9 mouse cellular contexts compared by ENCODE assay signal in genomic region chr2:31381292-31381846, GRCm38 (mm10).
DNase-seq lines count a peak whose midpoint lies in the region; ATAC-seq and TF ChIP-seq lines count a peak whose summit lies in the region.
"Had no signal": no experiment of that assay in that cellular context is flagged by ENCODE, and none has a peak within 500 bp of the region (broad histone marks: within the 10 kb centered on the region; RNA-seq: fewer than 3 reads in every experiment).

No protein-coding gene starts in this region.

- intact Hi-C loops in left cerebral cortex, postnatal 25 days (cut with DNase I): loop anchor here (5.0 kb wide), 3 partner anchors 74 to 189 kb away; no protein-coding TSS in a partner anchor

- no peaks in the 10 kb centered on the region for H3K36me3 ChIP-seq in intestine, embryonic 15.5 days
- no peaks in the 10 kb centered on the region for H3K36me3 ChIP-seq in midbrain, embryonic 15.5 days (replicated peaks)
- no peaks in the 10 kb centered on the region for H3K36me3 ChIP-seq in stomach, embryonic 16.5 days (ENCODE audit: control insufficient read depth, insufficient read depth, low read length)
- H3K36me3 ChIP-seq: embryonic facial prominence, embryonic 12.5 days had no signal

- no peak for TF ChIP-seq POLR2A in brain, embryonic 14.5 days (IDR thresholded peaks at IDR 0.05; ENCODE audit: borderline replicate concordance, extremely low read depth, insufficient read depth, insufficient read length, poor library complexity, severe bottlenecking)

- no peaks in the 10 kb centered on the region for H3K4me1 ChIP-seq in intestine, embryonic 15.5 days (replicated peaks)
- H3K4me1 ChIP-seq in midbrain, embryonic 15.5 days: no peaks in the 10 kb centered on the region
- H3K4me1 ChIP-seq in stomach, embryonic 16.5 days (ENCODE audit: control insufficient read depth, insufficient read depth, low read length): no peaks in the 10 kb centered on the region
- H3K4me1 ChIP-seq: embryonic facial prominence, embryonic 12.5 days had no signal

- no peak overlapping the region for H3K4me3 ChIP-seq in intestine, embryonic 15.5 days (replicated peaks)
- no peak overlapping the region for H3K4me3 ChIP-seq in midbrain, embryonic 15.5 days
- no peak overlapping the region for H3K4me3 ChIP-seq in stomach, embryonic 16.5 days (replicated peaks; ENCODE audit: low read length)
- H3K4me3 ChIP-seq: embryonic facial prominence, embryonic 12.5 days had no signal

- H3K4me2 ChIP-seq in intestine, embryonic 15.5 days (replicated peaks): no peak overlapping the region
- no peak overlapping the region for H3K4me2 ChIP-seq in midbrain, embryonic 15.5 days
- H3K4me2 ChIP-seq in stomach, embryonic 16.5 days (ENCODE audit: low read depth, low read length): no peak overlapping the region
- H3K4me2 ChIP-seq: embryonic facial prominence, embryonic 12.5 days had no signal

- no peaks in the 10 kb centered on the region for H3K9me3 ChIP-seq in intestine, embryonic 15.5 days
- H3K9me3 ChIP-seq in midbrain, embryonic 15.5 days: no peaks in the 10 kb centered on the region
- H3K9me3 ChIP-seq in stomach, embryonic 16.5 days (replicated peaks; ENCODE audit: control insufficient read depth, low read length): no peaks in the 10 kb centered on the region
- H3K9me3 ChIP-seq: embryonic facial prominence, embryonic 12.5 days had no signal

- no peaks in the 10 kb centered on the region for H3K27me3 ChIP-seq in intestine, embryonic 15.5 days (replicated peaks)
- no peaks in the 10 kb centered on the region for H3K27me3 ChIP-seq in midbrain, embryonic 15.5 days (replicated peaks)
- H3K27me3 ChIP-seq in stomach, embryonic 16.5 days (ENCODE audit: control insufficient read depth, insufficient read depth, low read length): no peaks in the 10 kb centered on the region
- H3K27me3 ChIP-seq: embryonic facial prominence, embryonic 12.5 days had no signal

- DNase-seq in left cerebral cortex, adult 18-20 months (ENCODE audit: low spot score in 2 of 2): peak; percentile 47 to 63
- DNase-seq in left cerebral cortex, adult 11 months (ENCODE audit: low spot score): no peak
- peak; percentile 79 for DNase-seq in brain, embryonic 14.5 days (ENCODE audit: low read depth)
- DNase-seq in left cerebral cortex, postnatal 25 days (ENCODE audit: low spot score in 2 of 2): peak; percentile 45 to 66

- peak; percentile 90 for TF ChIP-seq CTCF in brain, embryonic 14.5 days (IDR thresholded peaks at IDR 0.05; ENCODE audit: borderline replicate concordance, extremely low read depth, insufficient read depth, insufficient read length)

- no peak overlapping the region for H3K9ac ChIP-seq in intestine, embryonic 15.5 days
- no peak overlapping the region for H3K9ac ChIP-seq in midbrain, embryonic 15.5 days
- H3K9ac ChIP-seq in stomach, embryonic 16.5 days (ENCODE audit: low read length): no peak overlapping the region
- H3K9ac ChIP-seq: embryonic facial prominence, embryonic 12.5 days had no signal

- H3K27ac ChIP-seq in intestine, embryonic 15.5 days: no peak overlapping the region
- H3K27ac ChIP-seq in midbrain, embryonic 15.5 days: no peak overlapping the region
- no peak overlapping the region for H3K27ac ChIP-seq in stomach, embryonic 16.5 days (ENCODE audit: low read length)
- H3K27ac ChIP-seq: embryonic facial prominence, embryonic 12.5 days had no signal

- 57% methylated on average over 4 of the region's 4 CpGs for WGBS in intestine, embryonic 15.5 days
- 59% methylated on average over 4 of the region's 4 CpGs for WGBS in midbrain, embryonic 15.5 days
- 64% methylated on average over 4 of the region's 4 CpGs for WGBS in stomach, embryonic 16.5 days

- peak; percentile 48 for ATAC-seq in erythroid progenitor cell, adult 5-6 weeks (replicated peaks; ENCODE audit: low FRiP score, poor library complexity, severe bottlenecking)
- peak; percentile 43 for ATAC-seq in intestine, embryonic 15.5 days
- peak; percentile 60; the same call in 1 of the 2 replicates for ATAC-seq in midbrain, embryonic 15.5 days (replicated peaks)
- ATAC-seq in stomach, embryonic 16.5 days (ENCODE audit: insufficient read depth, low FRiP score): peak; percentile 36; the same call in 1 of the 2 replicates
